ENCODE assay signal across 8 mouse cellular contexts in the genomic region with DNA sequence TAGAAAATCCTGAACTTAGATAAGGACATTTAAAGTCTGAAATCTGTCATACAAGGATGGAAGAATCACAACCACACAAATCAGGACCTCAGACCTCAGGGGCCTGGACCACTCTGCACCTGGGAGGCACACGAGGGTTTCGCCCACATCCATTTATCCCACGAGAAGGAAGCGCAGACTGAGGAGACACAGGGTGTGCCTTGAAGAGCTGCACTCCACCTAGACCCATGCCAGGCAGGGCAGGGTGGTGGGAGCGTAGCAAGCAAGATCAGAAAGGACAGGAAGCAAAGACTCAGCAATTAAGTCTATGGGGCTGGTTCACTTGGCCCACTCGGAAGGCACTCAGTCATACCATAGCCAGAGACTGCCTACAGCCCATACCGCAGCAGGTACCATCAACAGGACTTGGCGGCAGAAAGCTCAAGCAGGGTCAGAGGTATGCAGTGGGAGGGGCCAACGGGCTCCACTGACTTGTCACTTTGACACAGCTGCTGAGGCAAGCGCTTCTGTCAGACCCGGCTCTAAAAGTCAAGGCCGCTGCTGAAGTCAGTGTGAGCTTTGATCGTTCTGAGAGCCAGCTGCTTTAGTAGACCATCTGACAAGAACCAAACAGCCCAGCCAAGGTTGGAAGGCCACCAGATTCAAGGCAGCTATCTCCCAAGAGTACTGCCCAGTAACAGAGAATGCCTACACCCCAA.
DNase-seq lines count a peak whose midpoint lies in the region; ATAC-seq and TF ChIP-seq lines count a peak whose summit lies in the region.

No protein-coding gene starts in this region.

- 40% methylated on average over 13 of the region's 13 CpGs for WGBS in intestine, postnatal 0 days
- 41% methylated on average over 13 of the region's 13 CpGs for WGBS in lung, embryonic 15.5 days

- no peak overlapping the region for H3K4me3 ChIP-seq in intestine, postnatal 0 days (ENCODE audit: low read depth, low read length)
- H3K4me3 ChIP-seq in lung, embryonic 15.5 days, result no peak overlapping the region

- H3K36me3 ChIP-seq in intestine, postnatal 0 days (ENCODE audit: control insufficient read depth, insufficient read depth), result no peaks in the 10 kb centered on the region
- no peaks in the 10 kb centered on the region for H3K36me3 ChIP-seq in lung, embryonic 15.5 days

- H3K27me3 ChIP-seq in intestine, postnatal 0 days (replicated peaks; ENCODE audit: control insufficient read depth, insufficient read depth, low read length), result no peaks in the 10 kb centered on the region
- no peaks in the 10 kb centered on the region for H3K27me3 ChIP-seq in lung, embryonic 15.5 days

- intact Hi-C loops in heart, postnatal 25 days (cut with DNase I), result no loop called here

- 0 out of 2 replicates have a peak overlapping the region, but pooled peaks have one; percentile 22 for H3K27ac ChIP-seq in intestine, postnatal 0 days (ENCODE audit: low read depth, low read length)
- no peak overlapping the region for H3K27ac ChIP-seq in lung, embryonic 15.5 days

- DNase-seq in heart, adult 11 months, result peak; percentile 92
- DNase-seq in heart, postnatal 25 days (ENCODE audit: low spot score), result no peak
- peak; percentile 51 for DNase-seq in embryo, embryonic 10.5 days (ENCODE audit: low spot score)
- DNase-seq in spleen, postnatal 4 days (ENCODE audit: low spot score in 2 of 2), result no peak

- H3K9me3 ChIP-seq in intestine, postnatal 0 days (ENCODE audit: control insufficient read depth), result no peaks in the 10 kb centered on the region
- H3K9me3 ChIP-seq in lung, embryonic 15.5 days, result no peaks in the 10 kb centered on the region

- TF ChIP-seq CTCF in intestine, postnatal 0 days (IDR thresholded peaks at IDR 0.05; ENCODE audit: low read depth), result no peak

- H3K9ac ChIP-seq in intestine, postnatal 0 days (ENCODE audit: low read depth, low read length), result no peak overlapping the region
- H3K9ac ChIP-seq in lung, embryonic 15.5 days, result no peak overlapping the region

- no peaks in the 10 kb centered on the region for H3K4me1 ChIP-seq in intestine, postnatal 0 days (replicated peaks; ENCODE audit: control insufficient read depth, insufficient read depth, low read length)
- peaks cover 6% of the 10 kb centered on the region for H3K4me1 ChIP-seq in lung, embryonic 15.5 days

- ATAC-seq in intestine, postnatal 0 days, result peak; percentile 85
- peak; percentile 39; the same call in 1 of the 2 replicates for ATAC-seq in lung, embryonic 15.5 days (ENCODE audit: borderline replicate concordance, extremely low read depth, low FRiP score, low TSS enrichment)
- ATAC-seq in activated CD4-positive, CD25-positive, alpha-beta regulatory T cell, adult 4 months, result no peak
- no peak for ATAC-seq in erythroid progenitor cell, adult 5-6 weeks (replicated peaks; ENCODE audit: low FRiP score, poor library complexity, severe bottlenecking)

- peak overlapping the region; percentile 7; the same call in 1 of the 2 replicates for H3K4me2 ChIP-seq in intestine, postnatal 0 days (replicated peaks; ENCODE audit: low read depth)
- H3K4me2 ChIP-seq in lung, embryonic 15.5 days, result no peak overlapping the region

Comparison
In these comparisons a context has a peak if more than half of its experiments do, and no peak if none do; other contexts are left out.
1. DNase-seq: peak in heart, adult 11 months (single experiment) and embryo, embryonic 10.5 days (single experiment); none in heart, postnatal 25 days (single experiment) and spleen, postnatal 4 days (0 of 2).
2. ATAC-seq: peak in intestine, postnatal 0 days (single experiment) and lung, embryonic 15.5 days (single experiment); none in activated CD4-positive, CD25-positive, alpha-beta regulatory T cell, adult 4 months (single experiment) and erythroid progenitor cell, adult 5-6 weeks (single experiment).